Mouse (Mus musculus) small intestine, adult 2 months (tissue): ENCODE data around the gene Synpo2. TPM values are rescaled to one million over a fixed set of nuclear protein-coding genes. Genes with fewer than 3 reads are reported as not detected.

ENCODE experiments used
- H3K27ac ChIP-seq: fragments of 200-500 bp; 2 replicates; pipeline ENCODE4 v1.5.1; 2012; ENCODE audit warnings: low read depth, low read length, control low read depth, inconsistent platforms; ENCODE audit not compliant: insufficient read depth
- H3K27me3 ChIP-seq: fragments of 200-500 bp; 2 replicates; pipeline ENCODE4 v1.6.1; 2012; ENCODE audit warnings: mild to moderate bottlenecking, moderate library complexity, low read length, inconsistent platforms; ENCODE audit not compliant: control insufficient read depth, insufficient read depth
- H3K36me3 ChIP-seq: fragments of 200-500 bp; 2 replicates; pipeline ENCODE4 v1.6.1; 2012; ENCODE audit warnings: mild to moderate bottlenecking, low read length, control low read depth, inconsistent platforms; ENCODE audit not compliant: control insufficient read depth, insufficient read depth
- H3K4me1 ChIP-seq: fragments of 200-500 bp; 2 replicates; pipeline ENCODE4 v1.6.1; 2012; ENCODE audit warnings: low read length, inconsistent platforms, mixed read lengths; ENCODE audit not compliant: control insufficient read depth, insufficient read depth, insufficient read length
- H3K4me3 ChIP-seq: fragments of 200-500 bp; 2 replicates; pipeline ENCODE4 v1.5.1; 2012; ENCODE audit warnings: low read depth, mild to moderate bottlenecking, control low read depth, inconsistent platforms, low read length, moderate library complexity
- CTCF ChIP-seq: fragments of 200-500 bp; IDR thresholded peaks from 2 replicates; pipeline ENCODE4 v1.5.1; 2012; ENCODE audit warnings: low read depth, mild to moderate bottlenecking, control low read depth, inconsistent platforms, low read length, moderate library complexity, mixed read lengths; ENCODE audit not compliant: insufficient replicate concordance, insufficient read length; ENCODE audit errors: extremely low read depth
- POLR2A ChIP-seq: fragments of 200-500 bp; IDR thresholded peaks from 2 replicates; pipeline ENCODE4 v1.6.1; 2012; ENCODE audit warnings: low read depth, mild to moderate bottlenecking, control low read depth, inconsistent platforms, low read length, moderate library complexity
- WGBS: fragments of 180-500 bp; shearing (Covaris S2); methylation state at CpG from one replicate; pipeline ENCODE4 v1.1.7; 2018; 5-methylcytosine and 5-hydroxymethylcytosine counted together
- polyA plus RNA-seq: library from polyadenylated mRNA; depleted of rRNA; stranded (reverse); fragments of >200 nt; gene quantifications from 2 replicates; pipeline ENCODE4 v1.2.3, GENCODE M21; 2012

Gene Synpo2
- polyA plus RNA-seq, 1 experiment = 7.6 TPM

- 74% methylated on average over 15 of the region's 15 CpGs for WGBS
- no peak overlapping the region for H3K4me3 ChIP-seq
- TF ChIP-seq CTCF (no peak), POLR2A (no peak)
- H3K27me3 ChIP-seq = no peaks in the 10 kb centered on the region
- no peak overlapping the region for H3K27ac ChIP-seq
- H3K4me1 ChIP-seq = 0 out of 2 replicates have a peak, but pooled peaks cover 2% of the 10 kb centered on the region
- H3K36me3 ChIP-seq = no peaks in the 10 kb centered on the region
These were observed 48.4 kb downstream of the Synpo2 start for GRCm38 (mm10) chr3:123187370-123188124.

GRCm38 (mm10) chr3:123185238-123185925 is 50.6 kb downstream of the Synpo2 start:
- Histone ChIP-seq H3K4me1 (0 out of 2 replicates have a peak, but pooled peaks cover 2% of the 10 kb centered on the region), H3K4me3 (no peak overlapping the region), H3K27me3 (no peaks in the 10 kb centered on the region), H3K27ac (no peak overlapping the region), H3K36me3 (no peaks in the 10 kb centered on the region)
- TF ChIP-seq CTCF (no peak), POLR2A (no peak)
- WGBS = 85% methylated on average over 10 of the region's 10 CpGs

- 77% methylated on average over 10 of the region's 10 CpGs for WGBS
- Histone ChIP-seq H3K27ac (no peak overlapping the region), H3K27me3 (no peaks in the 10 kb centered on the region), H3K36me3 (no peaks in the 10 kb centered on the region), H3K4me3 (no peak overlapping the region), H3K4me1 (0 out of 2 replicates have a peak, but pooled peaks cover 2% of the 10 kb centered on the region)
- TF ChIP-seq POLR2A (no peak), CTCF (no peak)
These were observed 51.7 kb downstream of the Synpo2 start for GRCm38 (mm10) chr3:123184281-123184680.

GRCm38 (mm10) chr3:123179508-123179907 is 56.4 kb downstream of the Synpo2 start:
- H3K4me3 ChIP-seq = no peak overlapping the region
- peaks cover 7% of the 10 kb centered on the region for H3K4me1 ChIP-seq
- TF ChIP-seq CTCF (no peak), POLR2A (no peak)
- no peaks in the 10 kb centered on the region for H3K36me3 ChIP-seq
- H3K27ac ChIP-seq = peak overlapping the region; percentile 25; the same call in 1 of the 2 replicates
- H3K27me3 ChIP-seq = no peaks in the 10 kb centered on the region
- 53% methylated on average over 8 of the region's 8 CpGs for WGBS

GRCm38 (mm10) chr3:123179041-123179440 is 56.9 kb downstream of the Synpo2 start:
- Histone ChIP-seq H3K4me3 (no peak overlapping the region), H3K36me3 (no peaks in the 10 kb centered on the region), H3K27ac (peak overlapping the region; percentile 18; the same call in 1 of the 2 replicates), H3K4me1 (peaks cover 7% of the 10 kb centered on the region), H3K27me3 (no peaks in the 10 kb centered on the region)
- TF ChIP-seq CTCF = no peak
- TF ChIP-seq POLR2A = no peak
- WGBS = 57% methylated on average over 5 of the region's 5 CpGs

GRCm38 (mm10) chr3:123178420-123178819 is 57.5 kb downstream of the Synpo2 start:
- H3K36me3 ChIP-seq = no peaks in the 10 kb centered on the region
- peaks cover 7% of the 10 kb centered on the region for H3K4me1 ChIP-seq
- WGBS = 73% methylated on average over 4 of the region's 4 CpGs
- no peaks in the 10 kb centered on the region for H3K27me3 ChIP-seq
- no peak for TF ChIP-seq POLR2A
- TF ChIP-seq CTCF = no peak
- no peak overlapping the region for H3K4me3 ChIP-seq
- peak overlapping the region; percentile 26; the same call in 1 of the 2 replicates for H3K27ac ChIP-seq
